Mouse (Mus musculus) CH12.LX (cell line): Measurements from ENCODE around the gene Pon3. TPM values are rescaled to one million over a fixed set of nuclear protein-coding genes. Genes with fewer than 3 reads are reported as not detected.

Experiments
- DNase-seq: peaks from one replicate; pipeline ENCODE4 v3.0.0-alpha.2; 2013; ENCODE audit errors: extremely low read depth
- H3K27ac ChIP-seq: 2 replicates; pipeline ENCODE4 v1.5.1; 2012; ENCODE audit warnings: low read depth, mild to moderate bottlenecking, control low read depth, moderate library complexity; ENCODE audit not compliant: insufficient read depth
- H3K27me3 ChIP-seq: replicated peaks from 2 replicates; pipeline ENCODE3; 2012; ENCODE audit warnings: inconsistent platforms
- H3K36me3 ChIP-seq, 2 experiments: replicated peaks in 1 of 2; 2 replicates each; pipeline versions ENCODE3 to v1.6.1; 2012; ENCODE audit warnings: inconsistent platforms in 1 of 2, low read length in 1 of 2, mild to moderate bottlenecking in 1 of 2, mixed read lengths in 1 of 2, moderate library complexity in 1 of 2; ENCODE audit not compliant: control insufficient read depth in 1 of 2, insufficient read depth in 1 of 2
- H3K4me1 ChIP-seq, 2 experiments: 2 replicates each; pipeline ENCODE4 v1.6.1; 2012; ENCODE audit warnings: inconsistent platforms in 1 of 2, moderate library complexity in 1 of 2; ENCODE audit not compliant: insufficient read depth in 2 of 2, control insufficient read depth in 1 of 2
- H3K4me2 ChIP-seq: 2 replicates; pipeline ENCODE4 v1.6.1; 2012; ENCODE audit warnings: low read depth, mild to moderate bottlenecking, control low read depth; ENCODE audit not compliant: poor library complexity, insufficient read depth, severe bottlenecking
- H3K4me3 ChIP-seq, 3 experiments: fragments of 150-350 bp in 1 of 3; sonication (generic) in 1 of 3; replicated peaks in 1 of 3; 2 replicates each; pipeline versions ENCODE3 to v1.5.1; 2011 to 2012; ENCODE audit warnings: low read depth in 2 of 3, low read length in 2 of 3, mild to moderate bottlenecking in 2 of 3, moderate library complexity in 2 of 3, control low read depth in 1 of 3, improper control_type of control experiment in 1 of 3, inconsistent platforms in 1 of 3, mixed read lengths in 1 of 3; ENCODE audit not compliant: poor library complexity in 1 of 3
- H3K79me2 ChIP-seq: replicated peaks from 2 replicates; pipeline ENCODE4 v1.6.1; 2012; ENCODE audit warnings: mild to moderate bottlenecking, moderate library complexity; ENCODE audit not compliant: control insufficient read depth, poor library complexity, insufficient read depth, severe bottlenecking; ENCODE audit errors: extremely low read depth
- H3K9ac ChIP-seq: 2 replicates; pipeline ENCODE4 v1.6.1; 2012; ENCODE audit warnings: low read depth, mild to moderate bottlenecking, control low read depth, moderate library complexity; ENCODE audit not compliant: insufficient read depth
- H3K9me3 ChIP-seq: replicated peaks from 2 replicates; pipeline ENCODE3; 2012; ENCODE audit warnings: low read length, inconsistent platforms, mixed read lengths
- BHLHE40 ChIP-seq: IDR thresholded peaks from 2 replicates; pipeline ENCODE4 v1.6.1; 2011; ENCODE audit warnings: mild to moderate bottlenecking, low read depth, low read length, improper control_type of control experiment
- CHD1 ChIP-seq: IDR thresholded peaks from 2 replicates; pipeline ENCODE4 v1.6.1; 2012; ENCODE audit warnings: low read depth, low read length, improper control_type of control experiment, inconsistent platforms
- CHD2 ChIP-seq: IDR thresholded peaks from 2 replicates; pipeline ENCODE4 v1.6.1; 2011; ENCODE audit warnings: low read length, improper control_type of control experiment
- CTCF ChIP-seq, 2 experiments: IDR thresholded peaks in 1 of 2; conservative IDR thresholded peaks in 1 of 2; 2 replicates each; pipeline ENCODE4 v1.5.1; 2011 to 2012; ENCODE audit warnings: low read depth in 2 of 2, low read length in 2 of 2, improper control_type of control experiment in 1 of 2, inconsistent platforms in 1 of 2, mild to moderate bottlenecking in 1 of 2, moderate library complexity in 1 of 2
- E2F4 ChIP-seq: IDR thresholded peaks from 2 replicates; pipeline ENCODE4 v1.6.1; 2011; ENCODE audit warnings: low read depth, low read length, improper control_type of control experiment; ENCODE audit not compliant: insufficient replicate concordance
- ELF1 ChIP-seq: IDR thresholded peaks from 2 replicates; pipeline ENCODE4 v1.6.1; 2014; ENCODE audit warnings: low read depth, mild to moderate bottlenecking, inconsistent platforms, low read length, improper control_type of control experiment
- EP300 ChIP-seq: IDR thresholded peaks from 2 replicates; pipeline ENCODE4 v1.6.1; 2011; ENCODE audit warnings: low read length, improper control_type of control experiment
- ETS1 ChIP-seq: conservative IDR thresholded peaks from 2 replicates; pipeline ENCODE4 v1.6.1; 2012; ENCODE audit warnings: low read depth, mild to moderate bottlenecking, inconsistent platforms, low read length, improper control_type of control experiment, moderate library complexity
- GABPA ChIP-seq: IDR thresholded peaks from 2 replicates; pipeline ENCODE4 v1.6.1; 2012; ENCODE audit warnings: low read depth, low read length, improper control_type of control experiment, inconsistent platforms; ENCODE audit not compliant: insufficient replicate concordance
- HCFC1 ChIP-seq: IDR thresholded peaks from 2 replicates; pipeline ENCODE4 v1.6.1; 2012; ENCODE audit warnings: low read depth, mild to moderate bottlenecking, inconsistent platforms, low read length, improper control_type of control experiment
- IRF4 ChIP-seq: IDR thresholded peaks from 2 replicates; pipeline ENCODE4 v1.6.1; 2014; ENCODE audit warnings: low read depth, mild to moderate bottlenecking, inconsistent platforms, low read length, improper control_type of control experiment
- JUN ChIP-seq: IDR thresholded peaks from 2 replicates; pipeline ENCODE4 v1.6.1; 2011; ENCODE audit warnings: low read depth, mild to moderate bottlenecking, low read length, improper control_type of control experiment, moderate library complexity; ENCODE audit not compliant: insufficient read depth
- JUND ChIP-seq: conservative IDR thresholded peaks from 2 replicates; pipeline ENCODE4 v1.6.1; 2011; ENCODE audit warnings: low read depth, low read length, improper control_type of control experiment
- KAT2A ChIP-seq: IDR thresholded peaks from 2 replicates; pipeline ENCODE4 v1.6.1; 2012; ENCODE audit warnings: low read length, improper control_type of control experiment, inconsistent platforms; ENCODE audit not compliant: insufficient replicate concordance
- MAFK ChIP-seq: IDR thresholded peaks from 2 replicates; pipeline ENCODE4 v1.6.1; 2011; ENCODE audit warnings: low read length, improper control_type of control experiment; ENCODE audit not compliant: insufficient replicate concordance
- MAX ChIP-seq: IDR thresholded peaks from 2 replicates; pipeline ENCODE4 v1.6.1; 2011; ENCODE audit warnings: low read length, improper control_type of control experiment
- MAZ ChIP-seq: IDR thresholded peaks from 2 replicates; pipeline ENCODE4 v1.6.1; 2012; ENCODE audit warnings: low read depth, mild to moderate bottlenecking, inconsistent platforms, low read length, improper control_type of control experiment, moderate library complexity
- MEF2A ChIP-seq: IDR thresholded peaks from 2 replicates; pipeline ENCODE4 v1.6.1; 2014; ENCODE audit warnings: low read depth, mild to moderate bottlenecking, inconsistent platforms, low read length, improper control_type of control experiment, borderline replicate concordance
- MXI1 ChIP-seq: IDR thresholded peaks from 2 replicates; pipeline ENCODE4 v1.6.1; 2011; ENCODE audit warnings: mild to moderate bottlenecking, low read depth, low read length, improper control_type of control experiment
- MYC ChIP-seq: IDR thresholded peaks from 2 replicates; pipeline ENCODE4 v1.6.1; 2011; ENCODE audit warnings: low read depth, mild to moderate bottlenecking, improper control_type of control experiment, low read length
- NELFE ChIP-seq: IDR thresholded peaks from 2 replicates; pipeline ENCODE4 v1.6.1; 2011; ENCODE audit warnings: low read depth, low read length, improper control_type of control experiment
- NRF1 ChIP-seq: IDR thresholded peaks from 2 replicates; pipeline ENCODE4 v1.6.1; 2014; ENCODE audit warnings: low read depth, mild to moderate bottlenecking, inconsistent platforms, low read length, improper control_type of control experiment, moderate library complexity
- PAX5 ChIP-seq: IDR thresholded peaks from 2 replicates; pipeline ENCODE4 v1.6.1; 2012; ENCODE audit warnings: low read length, inconsistent platforms, mixed read lengths
- POLR2A ChIP-seq: IDR thresholded peaks from 2 replicates; pipeline ENCODE4 v1.6.1; 2011; ENCODE audit warnings: low read depth, mild to moderate bottlenecking, improper control_type of control experiment, low read length
- POLR2AphosphoS2 ChIP-seq: IDR thresholded peaks from 2 replicates; pipeline ENCODE4 v1.6.1; 2011; ENCODE audit warnings: low read depth, low read length, improper control_type of control experiment
- RAD21 ChIP-seq: IDR thresholded peaks from 2 replicates; pipeline ENCODE4 v1.6.1; 2011; ENCODE audit warnings: low read depth, mild to moderate bottlenecking, low read length, improper control_type of control experiment, moderate library complexity
- RCOR1 ChIP-seq: conservative IDR thresholded peaks from 2 replicates; pipeline ENCODE4 v1.6.1; 2012; ENCODE audit warnings: low read depth, mild to moderate bottlenecking, inconsistent platforms, low read length, improper control_type of control experiment
- SIN3A ChIP-seq: IDR thresholded peaks from 2 replicates; pipeline ENCODE4 v1.6.1; 2012; ENCODE audit warnings: low read length, improper control_type of control experiment, inconsistent platforms
- SMC3 ChIP-seq: IDR thresholded peaks from 2 replicates; pipeline ENCODE4 v1.6.1; 2011; ENCODE audit warnings: low read depth, low read length, improper control_type of control experiment
- TBP ChIP-seq: conservative IDR thresholded peaks from 2 replicates; pipeline ENCODE4 v1.6.1; 2011; ENCODE audit warnings: low read depth, low read length, improper control_type of control experiment
- TCF12 ChIP-seq: IDR thresholded peaks from 2 replicates; pipeline ENCODE4 v1.6.1; 2014; ENCODE audit warnings: low read depth, mild to moderate bottlenecking, inconsistent platforms, low read length, improper control_type of control experiment
- UBTF ChIP-seq: IDR thresholded peaks from 2 replicates; pipeline ENCODE4 v1.6.1; 2012; ENCODE audit warnings: low read depth, mild to moderate bottlenecking, inconsistent platforms, low read length, improper control_type of control experiment, moderate library complexity
- USF1 ChIP-seq: IDR thresholded peaks from 2 replicates; pipeline ENCODE4 v1.6.1; 2014; ENCODE audit warnings: low read depth, mild to moderate bottlenecking, inconsistent platforms, low read length, improper control_type of control experiment
- USF2 ChIP-seq: conservative IDR thresholded peaks from 2 replicates; pipeline ENCODE4 v1.6.1; 2011; ENCODE audit warnings: low read depth, low read length, improper control_type of control experiment
- ZC3H11A ChIP-seq: IDR thresholded peaks from 2 replicates; pipeline ENCODE4 v1.6.1; 2012; ENCODE audit warnings: low read depth, mild to moderate bottlenecking, inconsistent platforms, low read length, improper control_type of control experiment
- ZKSCAN1 ChIP-seq: IDR thresholded peaks from 2 replicates; pipeline ENCODE4 v1.6.1; 2012; ENCODE audit warnings: low read depth, inconsistent platforms, low read length, improper control_type of control experiment, borderline replicate concordance
- ZMIZ1 ChIP-seq: IDR thresholded peaks from 2 replicates; pipeline ENCODE4 v1.6.1; 2012; ENCODE audit warnings: low read depth, mild to moderate bottlenecking, inconsistent platforms, low read length, improper control_type of control experiment
- ZNF384 ChIP-seq: IDR thresholded peaks from 2 replicates; pipeline ENCODE4 v1.6.1; 2012; ENCODE audit warnings: low read depth, low read length, improper control_type of control experiment, inconsistent platforms
- dilution Hi-C: fragments of 300-500 bp; cut with MboI; formaldehyde crosslinking; loops from 2 replicates; pipeline ENCODE4 v1.14.3; 2020; ENCODE audit warnings: low sequenced_read_pairs; ENCODE audit not compliant: extremely low pct_unique_long_range_greater_than_20kb, extremely low pct_ligation_motif_present
- in situ Hi-C: fragments of 300-500 bp; cut with MboI; formaldehyde crosslinking; loops from 3 replicates; pipeline ENCODE4 v1.14.3; 2019; ENCODE audit warnings: low sequenced_read_pairs, low pct_ligation_motif_present, low pct_unique_long_range_greater_than_20kb, mixed read lengths
- polyA plus RNA-seq: library from polyadenylated mRNA; unstranded; fragments of >175 nt; gene quantifications from 2 replicates; pipeline ENCODE4 v1.2.1, GENCODE M21; 2012; ENCODE audit warnings: low read depth; ENCODE audit not compliant: insufficient read length
- total RNA-seq, 2 experiments: library from RNA; depleted of rRNA; stranded (reverse); fragments of 300-350 nt in 1 of 2; fragments of >200 nt in 1 of 2; gene quantifications; 2 replicates each; pipeline ENCODE4 v1.2.3; 2012 to 2014

The Pon3 gene
- 12.6 and 13.4 TPM in 2 replicates for total RNA-seq (2012; rRNA removed)
- 32.3 and 33.1 TPM in 2 replicates for total RNA-seq (2014; rRNA removed)
- 27.5 and 30.2 TPM in 2 replicates for polyA plus RNA-seq

GRCm38 (mm10) chr6:5255722-5256451 lies at the start of gene Pon3:
Gene Pon3, minus strand, starts transcription at chr6:5256286.
- H3K27me3 ChIP-seq: no peaks in the 10 kb centered on the region
- peak within 1 kb of the TSS; percentile 58 for H3K9ac ChIP-seq
- peaks cover 3 to 33% of the 10 kb centered on the region in 2 experiments for H3K4me1 ChIP-seq
- H3K4me2 ChIP-seq: peak within 1 kb of the TSS; percentile 82
- TF ChIP-seq SIN3A (peak; percentile 82), KAT2A (no peak), EP300 (no peak), ZKSCAN1 (no peak), ZMIZ1 (peak; percentile 67), MAZ (no peak), TCF12 (peak; percentile 45), NELFE (peak; percentile 62), MAFK (peak; percentile 57; the same call in 1 of the 2 replicates), CHD2 (0 out of 2 replicates have a peak, but pooled peaks have one; percentile 41), POLR2AphosphoS2 (no peak), MEF2A (no peak), GABPA (no peak), E2F4 (no peak), IRF4 (no peak), NRF1 (no peak), USF2 (no peak), JUN (no peak), USF1 (no peak), ETS1 (no peak), SMC3 (no peak), ZNF384 (no peak), UBTF (no peak), HCFC1 (no peak), MYC (0 out of 2 replicates have a peak, but pooled peaks have one; percentile 33), ELF1 (peak; percentile 67), MAX (0 out of 2 replicates have a peak, but pooled peaks have one; percentile 34), RCOR1 (no peak; the same call in 1 of the 2 replicates), ZC3H11A (no peak), CTCF (conservative IDR thresholded peaks at IDR 0.05 in 1 of 2, IDR thresholded peaks at IDR 0.05 in 1 of 2; ENCODE audit: low read depth in 2 of 2, low read length in 2 of 2) (no peak), PAX5 (no peak), RAD21 (no peak), CHD1 (no peak), TBP (no peak), MXI1 (peak; percentile 59; the same call in 1 of the 2 replicates), BHLHE40 (no peak), POLR2A (peak; percentile 72), JUND (no peak)
- TF ChIP-seq, all 38 proteins: peak for 11
- peak; percentile 47 for DNase-seq
- H3K9me3 ChIP-seq: no peaks in the 10 kb centered on the region
- peaks cover 0 to 23% of the 10 kb centered on the region in 2 experiments for H3K36me3 ChIP-seq
- H3K27ac ChIP-seq: no peak within 1 kb of the TSS
- dilution Hi-C loops (no loop called here), in situ Hi-C loops (no loop called here)
- peak within 1 kb of the TSS; percentile 74 to 87 (median 81) for H3K4me3 ChIP-seq
- no peaks in the 10 kb centered on the region for H3K79me2 ChIP-seq
